Mouse (Mus musculus) ES-E14 (cell line): ENCODE data around the gene Selenof.

Experiments used
- CHD2 ChIP-seq: IDR thresholded peaks from 2 replicates; pipeline ENCODE4 v1.6.1; 2014; ENCODE audit warnings: mild to moderate bottlenecking, low read depth, low read length, inconsistent platforms
- HCFC1 ChIP-seq: IDR thresholded peaks from 2 replicates; pipeline ENCODE4 v1.6.1; 2012; ENCODE audit warnings: low read length, inconsistent platforms, borderline replicate concordance; ENCODE audit not compliant: insufficient read depth
- ZC3H11A ChIP-seq: IDR thresholded peaks from 2 replicates; pipeline ENCODE4 v1.6.1; 2012; ENCODE audit warnings: low read depth, mild to moderate bottlenecking, inconsistent platforms, low read length, borderline replicate concordance

DNA sequence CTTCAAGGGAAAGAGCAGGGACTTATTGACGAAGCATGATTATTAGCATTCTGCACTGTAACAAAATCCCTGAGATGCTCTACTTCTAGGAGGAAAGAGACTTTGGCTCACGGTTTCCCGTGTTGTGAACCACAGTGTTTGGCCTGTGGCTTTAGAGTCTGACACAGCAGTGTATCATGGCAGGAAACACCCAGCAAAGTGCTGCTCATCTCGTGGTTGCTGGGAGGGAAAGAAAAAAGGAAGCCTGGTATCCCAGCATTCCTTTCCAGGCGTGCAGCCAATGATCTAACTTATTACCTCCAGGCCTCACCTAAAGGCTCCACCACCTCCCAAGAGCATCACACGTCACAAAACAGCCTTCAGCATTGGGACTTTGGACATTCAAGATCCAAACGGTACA, 32.7 kb downstream of the Selenof start:
- TF ChIP-seq ZC3H11A = no peak
- TF ChIP-seq HCFC1 = no peak
- no peak for TF ChIP-seq CHD2
